Mouse (Mus musculus) embryonic facial prominence, embryonic 10.5 days (tissue): ENCODE measurements around the gene Mettl17. TPM values are rescaled to one million over a fixed set of nuclear protein-coding genes. Genes with fewer than 3 reads are reported as not detected.
A peak's percentile ranks its signal among the peaks of the same experiment; 100 is the strongest.
"Not testable (repeated sequence)": the region's sequence is repeated elsewhere in the genome, so short reads cannot be mapped to it uniquely, and the experiment has no call there.

Experiments used
- DNase-seq: peaks from one replicate; pipeline ENCODE4 v3.0.0-alpha.2; 2017; ENCODE audit warnings: low spot score
- H3K27ac ChIP-seq: fragments of 300-500 bp; sonication (generic); replicated peaks from 2 replicates; pipeline ENCODE4 v1.5.1; 2016; ENCODE audit warnings: mild to moderate bottlenecking
- H3K27me3 ChIP-seq: fragments of 300-500 bp; sonication (generic); replicated peaks from 2 replicates; pipeline ENCODE4 v1.6.1; 2016; ENCODE audit warnings: low read depth, mild to moderate bottlenecking; ENCODE audit not compliant: poor library complexity, severe bottlenecking
- H3K36me3 ChIP-seq: fragments of 300-500 bp; sonication (generic); replicated peaks from 2 replicates; pipeline ENCODE4 v1.6.1; 2016; ENCODE audit warnings: mild to moderate bottlenecking, moderate library complexity
- H3K4me1 ChIP-seq: fragments of 300-500 bp; sonication (generic); 2 replicates; pipeline ENCODE4 v1.6.1; 2016
- H3K4me3 ChIP-seq: fragments of 300-500 bp; sonication (generic); 2 replicates; pipeline ENCODE4 v1.5.1; 2016; ENCODE audit warnings: mild to moderate bottlenecking, moderate library complexity
- H3K9me3 ChIP-seq: fragments of 300-500 bp; sonication (generic); 2 replicates; pipeline ENCODE4 v1.6.1; 2016; ENCODE audit warnings: mild to moderate bottlenecking
- WGBS: fragments of 180-500 bp; shearing (Covaris S2); methylation state at CpG from one replicate; pipeline ENCODE4 v1.1.7; 2016; 5-methylcytosine and 5-hydroxymethylcytosine counted together
- polyA plus RNA-seq: library from polyadenylated mRNA; unstranded; fragments of >200 nt; fragmentation: Nextera tagmentation; extraction: Ambion mirVana; gene quantifications from 2 replicates; pipeline ENCODE4 v1.2.1, GENCODE M21; 2016

Mettl17 gene
- polyA plus RNA-seq, 1 experiment from 2014 or later, result 53.0 TPM

- WGBS, result 90% methylated on average over 4 of the region's 4 CpGs
- Histone ChIP-seq H3K9me3 (no peaks in the 10 kb centered on the region), H3K27me3 (peaks cover 13% of the 10 kb centered on the region), H3K4me1 (peaks cover 19% of the 10 kb centered on the region), H3K4me3 (no peak overlapping the region), H3K27ac (no peak overlapping the region), H3K36me3 (no peaks in the 10 kb centered on the region)
- no peak for DNase-seq
Observed at GRCm38 (mm10) chr14:51918966-51919365, 34.3 kb downstream of the Mettl17 start.

GRCm38 (mm10) chr14:51921759-51922570 lies 37.3 kb downstream of the Mettl17 start:
- Histone ChIP-seq H3K9me3 (no peaks in the 10 kb centered on the region), H3K27me3 (no peaks in the 10 kb centered on the region), H3K4me3 (no peak overlapping the region), H3K4me1 (peaks cover 10% of the 10 kb centered on the region; the same call in 1 of the 2 replicates), H3K27ac (no peak overlapping the region), H3K36me3 (no peaks in the 10 kb centered on the region)
- WGBS, result 86% methylated on average over 16 of the region's 16 CpGs
- DNase-seq, result no peak

GRCm38 (mm10) chr14:51922571-51922865 lies 37.9 kb downstream of the Mettl17 start, which contains the start of gene Rnase13:
Gene Rnase13 (minus strand): TSS chr14:51922773.
- no peaks in the 10 kb centered on the region for H3K9me3 ChIP-seq
- no peaks in the 10 kb centered on the region for H3K36me3 ChIP-seq
- no peak within 1 kb of the TSS for H3K27ac ChIP-seq
- H3K27me3 ChIP-seq, result no peaks in the 10 kb centered on the region
- peaks cover 10% of the 10 kb centered on the region; the same call in 1 of the 2 replicates for H3K4me1 ChIP-seq
- no peak for DNase-seq
- 92% methylated on average over 7 of the region's 7 CpGs for WGBS
- no peak within 1 kb of the TSS for H3K4me3 ChIP-seq

GRCm38 (mm10) chr14:51922910-51923309 lies 38.3 kb downstream of the Mettl17 start:
- DNase-seq, result no peak
- no peaks in the 10 kb centered on the region for H3K9me3 ChIP-seq
- WGBS, result 77% methylated on average over 2 of the region's 2 CpGs

GRCm38 (mm10) chr14:51923492-51923891 lies 38.9 kb downstream of the Mettl17 start:
- Histone ChIP-seq H3K4me3 (no peak overlapping the region), H3K4me1 (peaks cover 10% of the 10 kb centered on the region; the same call in 1 of the 2 replicates), H3K27me3 (no peaks in the 10 kb centered on the region), H3K9me3 (no peaks in the 10 kb centered on the region), H3K27ac (no peak overlapping the region), H3K36me3 (no peaks in the 10 kb centered on the region)
- no peak for DNase-seq
- 73% methylated on average over 4 of the region's 4 CpGs for WGBS

More at GRCm38 (mm10) chr14:51922910-51923309, 38.3 kb downstream of the Mettl17 start:
- H3K4me3 ChIP-seq, result no peak overlapping the region
- H3K4me1 ChIP-seq, result peaks cover 10% of the 10 kb centered on the region; the same call in 1 of the 2 replicates
- no peaks in the 10 kb centered on the region for H3K36me3 ChIP-seq
- H3K27ac ChIP-seq, result no peak overlapping the region
- H3K27me3 ChIP-seq, result no peaks in the 10 kb centered on the region

- H3K9me3 ChIP-seq, DNase-seq, H3K27ac ChIP-seq, H3K36me3 ChIP-seq, H3K4me3 ChIP-seq, H3K27me3 ChIP-seq: not testable (repeated sequence)
- WGBS, result 94% methylated on average over 11 of the region's 11 CpGs
- peaks cover 19% of the 10 kb centered on the region; the same call in 1 of the 2 replicates for H3K4me1 ChIP-seq
Observed at GRCm38 (mm10) chr14:51926930-51927329, 42.3 kb downstream of the Mettl17 start.

GRCm38 (mm10) chr14:51929309-51929943 lies 44.8 kb downstream of the Mettl17 start:
- Histone ChIP-seq H3K4me3 (no peak overlapping the region), H3K36me3 (no peaks in the 10 kb centered on the region), H3K4me1 (peaks cover 9% of the 10 kb centered on the region; the same call in 1 of the 2 replicates), H3K9me3 (no peaks in the 10 kb centered on the region), H3K27ac (no peak overlapping the region), H3K27me3 (no peaks in the 10 kb centered on the region)
- 82% methylated on average over 8 of the region's 8 CpGs for WGBS
- no peak for DNase-seq

- 63% methylated on average over 9 of the region's 9 CpGs for WGBS
- H3K27ac ChIP-seq, result no peak overlapping the region
- H3K36me3 ChIP-seq, result no peaks in the 10 kb centered on the region
- no peaks in the 10 kb centered on the region for H3K27me3 ChIP-seq
- peaks cover 9% of the 10 kb centered on the region; the same call in 1 of the 2 replicates for H3K4me1 ChIP-seq
- no peaks in the 10 kb centered on the region for H3K9me3 ChIP-seq
- H3K4me3 ChIP-seq, result no peak overlapping the region
- no peak for DNase-seq
Observed at GRCm38 (mm10) chr14:51929968-51930367, 45.3 kb downstream of the Mettl17 start.

- Histone ChIP-seq H3K36me3 (no peaks in the 10 kb centered on the region), H3K27me3 (no peaks in the 10 kb centered on the region), H3K9me3 (no peaks in the 10 kb centered on the region), H3K27ac (no peak overlapping the region), H3K4me1 (peaks cover 9% of the 10 kb centered on the region; the same call in 1 of the 2 replicates), H3K4me3 (no peak overlapping the region)
- WGBS, result 40% methylated on average over 5 of the region's 5 CpGs
- DNase-seq, result peak; percentile 60
Observed at GRCm38 (mm10) chr14:51930824-51931223, 46.2 kb downstream of the Mettl17 start.

GRCm38 (mm10) chr14:51932092-51933020 lies 47.7 kb downstream of the Mettl17 start:
- WGBS, result 80% methylated on average over 10 of the region's 10 CpGs
- Histone ChIP-seq H3K4me3 (no peak overlapping the region), H3K27ac (no peak overlapping the region), H3K27me3 (no peaks in the 10 kb centered on the region), H3K9me3 (no peaks in the 10 kb centered on the region), H3K4me1 (peaks cover 9% of the 10 kb centered on the region; the same call in 1 of the 2 replicates), H3K36me3 (no peaks in the 10 kb centered on the region)
- no peak for DNase-seq

- 84% methylated on average over 9 of the region's 9 CpGs for WGBS
- Histone ChIP-seq H3K27me3 (no peaks in the 10 kb centered on the region), H3K4me3 (no peak overlapping the region), H3K9me3 (no peaks in the 10 kb centered on the region; the same call in 1 of the 2 replicates), H3K27ac (no peak overlapping the region), H3K36me3 (no peaks in the 10 kb centered on the region), H3K4me1 (peaks cover 19% of the 10 kb centered on the region)
- no peak for DNase-seq
Observed at GRCm38 (mm10) chr14:51939005-51939404, 54.4 kb downstream of the Mettl17 start.

GRCm38 (mm10) chr14:51940944-51941560 lies 56.4 kb downstream of the Mettl17 start:
- H3K27ac ChIP-seq, result peak overlapping the region; percentile 71
- DNase-seq, result peak; percentile 61
- WGBS, result 25% methylated on average over 8 of the region's 8 CpGs

More at GRCm38 (mm10) chr14:51940944-51941560, 56.4 kb downstream of the Mettl17 start:
- H3K4me1 ChIP-seq, result peaks cover 19% of the 10 kb centered on the region
- no peaks in the 10 kb centered on the region; the same call in 1 of the 2 replicates for H3K9me3 ChIP-seq
- H3K27me3 ChIP-seq, result no peaks in the 10 kb centered on the region
- no peaks in the 10 kb centered on the region for H3K36me3 ChIP-seq
- H3K4me3 ChIP-seq, result 0 out of 2 replicates have a peak overlapping the region, but pooled peaks have one; percentile 23
